Comparison of ENCODE assay signal across 9 mouse cellular contexts in genomic region chr15:56278006-56278405, GRCm38 (mm10).
DNase-seq lines count a peak whose midpoint lies in the region; ATAC-seq and TF ChIP-seq lines count a peak whose summit lies in the region.
"Had no signal": no experiment of that assay in that cellular context is flagged by ENCODE, and none has a peak within 500 bp of the region (broad histone marks: within the 10 kb centered on the region; RNA-seq: fewer than 3 reads in every experiment).

No protein-coding gene starts in this region.

- no peaks in the 10 kb centered on the region for H3K36me3 ChIP-seq in hindbrain, embryonic 11.5 days (ENCODE audit: control insufficient read depth, insufficient read depth, low read length)
- H3K36me3 ChIP-seq in hindbrain, embryonic 10.5 days, result no peaks in the 10 kb centered on the region
- H3K36me3 ChIP-seq in hindbrain, embryonic 13.5 days, result no peaks in the 10 kb centered on the region
- H3K36me3 ChIP-seq in midbrain, embryonic 16.5 days (ENCODE audit: control insufficient read depth, insufficient read depth, low read length), result no peaks in the 10 kb centered on the region
- no peaks in the 10 kb centered on the region for H3K36me3 ChIP-seq in thymus, adult 2 months (ENCODE audit: control insufficient read depth, insufficient read depth, low read length)

- no peak for TF ChIP-seq CTCF in thymus, adult 2 months (IDR thresholded peaks at IDR 0.05; ENCODE audit: borderline replicate concordance, control insufficient read depth, extremely low read depth, insufficient read depth, low read length, poor library complexity)

- peak; percentile 56; the same call in 1 of the 2 replicates for ATAC-seq in hindbrain, embryonic 11.5 days (ENCODE audit: low FRiP score)
- peak; percentile 82 for ATAC-seq in hindbrain, embryonic 13.5 days (ENCODE audit: low FRiP score)
- peak; percentile 77 for ATAC-seq in midbrain, embryonic 16.5 days
- no peak for ATAC-seq in erythroblast, adult 5-6 weeks (replicated peaks; ENCODE audit: low FRiP score, poor library complexity, severe bottlenecking)
- no peak for ATAC-seq in monocyte, adult 5-6 weeks (replicated peaks; ENCODE audit: insufficient number of reproducible peaks, low FRiP score, low TSS enrichment, poor library complexity, severe bottlenecking)

- no peak for DNase-seq in hindbrain, embryonic 11.5 days (ENCODE audit: low spot score)
- DNase-seq in hindbrain, embryonic 10.5 days (ENCODE audit: low spot score), result no peak
- DNase-seq in brain, embryonic 18.5 days (ENCODE audit: low read depth, low spot score), result peak; percentile 32
- no peak for DNase-seq in thymus, adult 2 months
- DNase-seq: cerebellum, adult 8-10 months had no signal

- no peak overlapping the region for H3K9ac ChIP-seq in hindbrain, embryonic 11.5 days (ENCODE audit: low read depth, low read length)
- H3K9ac ChIP-seq in hindbrain, embryonic 13.5 days, result no peak overlapping the region
- no peak overlapping the region for H3K9ac ChIP-seq in midbrain, embryonic 16.5 days (ENCODE audit: low read depth, low read length)

- H3K4me2 ChIP-seq in hindbrain, embryonic 11.5 days (replicated peaks; ENCODE audit: low read depth, low read length), result no peak overlapping the region
- no peak overlapping the region for H3K4me2 ChIP-seq in hindbrain, embryonic 13.5 days
- H3K4me2 ChIP-seq in midbrain, embryonic 16.5 days (ENCODE audit: low read length), result no peak overlapping the region

- WGBS in hindbrain, embryonic 11.5 days, result 50% methylated on average over 3 of the region's 3 CpGs
- 62% methylated on average over 3 of the region's 3 CpGs for WGBS in hindbrain, embryonic 10.5 days
- WGBS in hindbrain, embryonic 13.5 days, result 36% methylated on average over 3 of the region's 3 CpGs
- 35% methylated on average over 3 of the region's 3 CpGs for WGBS in midbrain, embryonic 16.5 days
- WGBS in thymus, adult 2 months, result 90% methylated on average over 3 of the region's 3 CpGs

- no peaks in the 10 kb centered on the region for H3K4me1 ChIP-seq in hindbrain, embryonic 11.5 days (replicated peaks; ENCODE audit: control insufficient read depth, insufficient read depth, low read length)
- no peaks in the 10 kb centered on the region for H3K4me1 ChIP-seq in hindbrain, embryonic 10.5 days (replicated peaks)
- H3K4me1 ChIP-seq in hindbrain, embryonic 13.5 days (replicated peaks), result peaks cover 13% of the 10 kb centered on the region
- peaks cover 9% of the 10 kb centered on the region for H3K4me1 ChIP-seq in midbrain, embryonic 16.5 days (ENCODE audit: control insufficient read depth, insufficient read depth, low read length)
- H3K4me1 ChIP-seq in thymus, adult 2 months (replicated peaks; ENCODE audit: control insufficient read depth, insufficient read depth, low read length), result no peaks in the 10 kb centered on the region

- TF ChIP-seq POLR2A in thymus, adult 2 months (IDR thresholded peaks at IDR 0.05; ENCODE audit: control insufficient read depth, extremely low read depth, insufficient read depth, low read length, poor library complexity), result no peak

- H3K4me3 ChIP-seq in hindbrain, embryonic 11.5 days (ENCODE audit: low read depth, low read length), result no peak overlapping the region
- no peak overlapping the region for H3K4me3 ChIP-seq in hindbrain, embryonic 10.5 days
- no peak overlapping the region for H3K4me3 ChIP-seq in hindbrain, embryonic 13.5 days
- H3K4me3 ChIP-seq in midbrain, embryonic 16.5 days (ENCODE audit: low read depth, low read length), result no peak overlapping the region
- H3K4me3 ChIP-seq in thymus, adult 2 months (ENCODE audit: control insufficient read depth, insufficient read depth, low read length), result no peak overlapping the region

- no peak overlapping the region for H3K27ac ChIP-seq in hindbrain, embryonic 11.5 days (ENCODE audit: low read depth, low read length)
- no peak overlapping the region for H3K27ac ChIP-seq in hindbrain, embryonic 10.5 days
- peak overlapping the region; percentile 61; the same call in 1 of the 2 replicates for H3K27ac ChIP-seq in hindbrain, embryonic 13.5 days
- H3K27ac ChIP-seq in midbrain, embryonic 16.5 days (ENCODE audit: low read length), result peak overlapping the region; percentile 33; the same call in 1 of the 2 replicates
- H3K27ac ChIP-seq in thymus, adult 2 months (ENCODE audit: control insufficient read depth, insufficient read depth, low read length), result no peak overlapping the region

- H3K27me3 ChIP-seq in hindbrain, embryonic 11.5 days (ENCODE audit: control insufficient read depth, insufficient read depth, low read length), result no peaks in the 10 kb centered on the region
- H3K27me3 ChIP-seq in hindbrain, embryonic 10.5 days (ENCODE audit: insufficient read depth, poor library complexity, severe bottlenecking), result no peaks in the 10 kb centered on the region
- H3K27me3 ChIP-seq in hindbrain, embryonic 13.5 days, result no peaks in the 10 kb centered on the region
- H3K27me3 ChIP-seq in midbrain, embryonic 16.5 days (ENCODE audit: control insufficient read depth, insufficient read depth, low read depth, low read length), result no peaks in the 10 kb centered on the region
- H3K27me3 ChIP-seq in thymus, adult 2 months (ENCODE audit: control insufficient read depth, insufficient read depth, low read length), result no peaks in the 10 kb centered on the region

- H3K9me3 ChIP-seq in hindbrain, embryonic 11.5 days (ENCODE audit: control insufficient read depth, low read length), result no peaks in the 10 kb centered on the region
- H3K9me3 ChIP-seq in hindbrain, embryonic 10.5 days, result no peaks in the 10 kb centered on the region
- H3K9me3 ChIP-seq in hindbrain, embryonic 13.5 days, result no peaks in the 10 kb centered on the region
- no peaks in the 10 kb centered on the region for H3K9me3 ChIP-seq in midbrain, embryonic 16.5 days (replicated peaks; ENCODE audit: control insufficient read depth, low read length, poor library complexity, severe bottlenecking)

Comparison
In these comparisons a context has a peak if more than half of its experiments do, and no peak if none do; other contexts are left out.
1. H3K27ac ChIP-seq: peak in hindbrain, embryonic 13.5 days (single experiment) and midbrain, embryonic 16.5 days (single experiment); none in hindbrain, embryonic 11.5 days (single experiment), hindbrain, embryonic 10.5 days (single experiment) and thymus, adult 2 months (single experiment).
2. ATAC-seq: peak in hindbrain, embryonic 11.5 days (single experiment), hindbrain, embryonic 13.5 days (single experiment) and midbrain, embryonic 16.5 days (single experiment); none in erythroblast, adult 5-6 weeks (single experiment) and monocyte, adult 5-6 weeks (single experiment).